Mouse (Mus musculus) embryonic fibroblast, embryonic 13.5 days (primary cell): ENCODE measurements around the gene T2. TPM values are rescaled to one million over a fixed set of nuclear protein-coding genes. Genes with fewer than 3 reads are reported as not detected.
A peak's percentile ranks its signal among the peaks of the same experiment; 100 is the strongest.

Experiments
- H3K27ac ChIP-seq: 2 replicates; pipeline ENCODE4 v1.5.1; 2012; ENCODE audit warnings: low read length, control low read depth, inconsistent platforms; ENCODE audit not compliant: insufficient read depth
- H3K4me1 ChIP-seq: 2 replicates; pipeline ENCODE4 v1.6.1; 2011; ENCODE audit warnings: low read length; ENCODE audit not compliant: control insufficient read depth, insufficient read depth
- H3K4me3 ChIP-seq: 2 replicates; pipeline ENCODE4 v1.5.1; 2011; ENCODE audit warnings: mild to moderate bottlenecking, control low read depth, low read length; ENCODE audit not compliant: insufficient read depth
- CTCF ChIP-seq: IDR thresholded peaks from 2 replicates; pipeline ENCODE4 v1.5.1; 2011; ENCODE audit warnings: mild to moderate bottlenecking, control low read depth, low read length, moderate library complexity, borderline replicate concordance; ENCODE audit not compliant: insufficient read depth
- POLR2A ChIP-seq: IDR thresholded peaks from 2 replicates; pipeline ENCODE4 v1.6.1; 2011; ENCODE audit warnings: low read depth, mild to moderate bottlenecking, control low read depth, low read length, moderate library complexity
- polyA plus RNA-seq: library from polyadenylated mRNA; stranded (reverse); fragments of >200 nt; gene quantifications from 2 replicates; pipeline ENCODE4 v1.2.4, GENCODE M21; 2011; ENCODE audit warnings: low read depth; ENCODE audit not compliant: missing spikeins, insufficient read length

Gene T2
- polyA plus RNA-seq, 1 experiment, result not detected

GRCm38 (mm10) chr17:8433978-8434960 lies 78.5 kb downstream of the T2 start, which contains the start of gene T:
T (plus strand) TSS chr17:8434423.
- Histone ChIP-seq H3K4me1 (no peaks in the 10 kb centered on the region), H3K4me3 (no peak within 1 kb of the TSS), H3K27ac (no peak within 1 kb of the TSS)
- TF ChIP-seq CTCF (no peak), POLR2A (no peak)

GRCm38 (mm10) chr17:8436184-8436583 lies 80.4 kb downstream of the T2 start:
- H3K4me1 ChIP-seq, result no peaks in the 10 kb centered on the region
- no peak overlapping the region for H3K4me3 ChIP-seq
- H3K27ac ChIP-seq, result no peak overlapping the region
- TF ChIP-seq CTCF (no peak), POLR2A (no peak)

- Histone ChIP-seq H3K27ac (no peak overlapping the region), H3K4me3 (no peak overlapping the region), H3K4me1 (no peaks in the 10 kb centered on the region)
- TF ChIP-seq CTCF (no peak), POLR2A (no peak)
Observed at GRCm38 (mm10) chr17:8444062-8444461, 88.3 kb downstream of the T2 start.

- no peaks in the 10 kb centered on the region for H3K4me1 ChIP-seq
- no peak overlapping the region for H3K27ac ChIP-seq
- no peak overlapping the region for H3K4me3 ChIP-seq
- no peak for TF ChIP-seq POLR2A
- TF ChIP-seq CTCF, result no peak
Observed at GRCm38 (mm10) chr17:8447676-8448192, 91.9 kb downstream of the T2 start.

GRCm38 (mm10) chr17:8448324-8448723 lies 92.5 kb downstream of the T2 start:
- Histone ChIP-seq H3K4me1 (no peaks in the 10 kb centered on the region), H3K27ac (no peak overlapping the region), H3K4me3 (no peak overlapping the region)
- TF ChIP-seq CTCF, result no peak
- TF ChIP-seq POLR2A, result no peak

- H3K27ac ChIP-seq, result no peak overlapping the region
- TF ChIP-seq CTCF, result no peak
- no peak for TF ChIP-seq POLR2A
Observed at GRCm38 (mm10) chr17:8455196-8455595, 99.4 kb downstream of the T2 start.

GRCm38 (mm10) chr17:8455601-8456000 lies 99.8 kb downstream of the T2 start:
- H3K27ac ChIP-seq, result no peak overlapping the region
- H3K4me1 ChIP-seq, result no peaks in the 10 kb centered on the region
- no peak overlapping the region for H3K4me3 ChIP-seq
- TF ChIP-seq POLR2A (no peak), CTCF (no peak)

More at GRCm38 (mm10) chr17:8455196-8455595, 99.4 kb downstream of the T2 start:
- H3K4me1 ChIP-seq, result no peaks in the 10 kb centered on the region
- no peak overlapping the region for H3K4me3 ChIP-seq

- H3K4me3 ChIP-seq, result no peak overlapping the region
- no peak overlapping the region for H3K27ac ChIP-seq
- H3K4me1 ChIP-seq, result no peaks in the 10 kb centered on the region
- TF ChIP-seq POLR2A (no peak), CTCF (no peak)
Observed at GRCm38 (mm10) chr17:8456856-8457460, 101.2 kb downstream of the T2 start.

- Histone ChIP-seq H3K27ac (no peak overlapping the region), H3K4me1 (no peaks in the 10 kb centered on the region), H3K4me3 (no peak overlapping the region)
- TF ChIP-seq CTCF (peak; percentile 48; the same call in 1 of the 2 replicates), POLR2A (no peak)
Observed at GRCm38 (mm10) chr17:8461568-8461967, 105.8 kb downstream of the T2 start.

GRCm38 (mm10) chr17:8463482-8464128 lies 107.8 kb downstream of the T2 start:
- no peak overlapping the region for H3K27ac ChIP-seq
- H3K4me3 ChIP-seq, result no peak overlapping the region
- no peaks in the 10 kb centered on the region for H3K4me1 ChIP-seq
- TF ChIP-seq POLR2A (no peak), CTCF (peak; percentile 89)
